ENCODE assay signal across 20 mouse cellular contexts in genomic region chr9:43807565-43807964, GRCm38 (mm10).
DNase-seq lines count a peak whose midpoint lies in the region; ATAC-seq and TF ChIP-seq lines count a peak whose summit lies in the region.
"Had no signal": no experiment of that assay in that cellular context is flagged by ENCODE, and none has a peak within 500 bp of the region (broad histone marks: within the 10 kb centered on the region; RNA-seq: fewer than 3 reads in every experiment).

No protein-coding gene starts in this region.

- no peak overlapping the region for H3K4me3 ChIP-seq in forebrain, embryonic 12.5 days (replicated peaks)
- no peak overlapping the region for H3K4me3 ChIP-seq in forebrain, postnatal 0 days (ENCODE audit: low read depth, low read length)
- H3K4me3 ChIP-seq in limb, embryonic 12.5 days (replicated peaks): no peak overlapping the region
- H3K4me3 ChIP-seq in limb, embryonic 10.5 days: no peak overlapping the region
- no peak overlapping the region for H3K4me3 ChIP-seq in embryonic facial prominence, embryonic 14.5 days (ENCODE audit: low read depth, low read length)
- H3K4me3 ChIP-seq: hindbrain, embryonic 15.5 days; layer of hippocampus, adult 2 months; lung, embryonic 15.5 days; neural tube, embryonic 12.5 days had no signal

- H3K36me3 ChIP-seq in forebrain, embryonic 12.5 days (replicated peaks): peaks cover 25% of the 10 kb centered on the region
- peaks cover 18% of the 10 kb centered on the region for H3K36me3 ChIP-seq in forebrain, postnatal 0 days (ENCODE audit: insufficient read depth)
- 0 out of 2 replicates have a peak, but pooled peaks cover 8% of the 10 kb centered on the region for H3K36me3 ChIP-seq in limb, embryonic 12.5 days
- peaks cover 11% of the 10 kb centered on the region for H3K36me3 ChIP-seq in limb, embryonic 10.5 days
- H3K36me3 ChIP-seq in embryonic facial prominence, embryonic 14.5 days (ENCODE audit: control insufficient read depth, insufficient read depth, low read length): peaks cover 15% of the 10 kb centered on the region; the same call in 1 of the 2 replicates
- H3K36me3 ChIP-seq: lung, embryonic 15.5 days had no signal

- H3K4me2 ChIP-seq in forebrain, embryonic 12.5 days: no peak overlapping the region
- no peak overlapping the region for H3K4me2 ChIP-seq in forebrain, postnatal 0 days (ENCODE audit: low read depth)
- H3K4me2 ChIP-seq in limb, embryonic 12.5 days: no peak overlapping the region
- H3K4me2 ChIP-seq in embryonic facial prominence, embryonic 14.5 days (ENCODE audit: low read depth, low read length): no peak overlapping the region
- H3K4me2 ChIP-seq: hindbrain, embryonic 15.5 days; lung, embryonic 15.5 days; neural tube, embryonic 12.5 days had no signal

- H3K9ac ChIP-seq in forebrain, embryonic 12.5 days: no peak overlapping the region
- H3K9ac ChIP-seq in forebrain, postnatal 0 days: no peak overlapping the region
- H3K9ac ChIP-seq in limb, embryonic 12.5 days (replicated peaks): no peak overlapping the region
- H3K9ac ChIP-seq in embryonic facial prominence, embryonic 14.5 days (ENCODE audit: low read depth, low read length): no peak overlapping the region
- H3K9ac ChIP-seq: hindbrain, embryonic 15.5 days; liver, embryonic 14.5 days; lung, embryonic 15.5 days; neural tube, embryonic 12.5 days had no signal

- H3K4me1 ChIP-seq in forebrain, embryonic 12.5 days: peaks cover 17% of the 10 kb centered on the region
- no peaks in the 10 kb centered on the region for H3K4me1 ChIP-seq in forebrain, postnatal 0 days (ENCODE audit: insufficient read depth)
- peaks cover 10% of the 10 kb centered on the region for H3K4me1 ChIP-seq in limb, embryonic 12.5 days (replicated peaks)
- H3K4me1 ChIP-seq in limb, embryonic 10.5 days: peaks cover 18% of the 10 kb centered on the region
- H3K4me1 ChIP-seq in embryonic facial prominence, embryonic 14.5 days (ENCODE audit: control insufficient read depth, insufficient read depth, low read length): peaks cover 4% of the 10 kb centered on the region

- peak overlapping the region; percentile 50; the same call in 1 of the 2 replicates for H3K27ac ChIP-seq in forebrain, embryonic 12.5 days
- H3K27ac ChIP-seq in forebrain, postnatal 0 days (ENCODE audit: low read depth, low read length): no peak overlapping the region
- H3K27ac ChIP-seq in limb, embryonic 12.5 days: no peak overlapping the region
- H3K27ac ChIP-seq in limb, embryonic 10.5 days: no peak overlapping the region
- no peak overlapping the region; the same call in 1 of the 2 replicates for H3K27ac ChIP-seq in embryonic facial prominence, embryonic 14.5 days (replicated peaks; ENCODE audit: low read depth, low read length)
- H3K27ac ChIP-seq: layer of hippocampus, adult 2 months; liver, embryonic 14.5 days; lung, embryonic 15.5 days; neural tube, embryonic 12.5 days had no signal

- no peaks in the 10 kb centered on the region for H3K9me3 ChIP-seq in forebrain, embryonic 12.5 days
- no peaks in the 10 kb centered on the region for H3K9me3 ChIP-seq in forebrain, postnatal 0 days (ENCODE audit: low read length)
- H3K9me3 ChIP-seq in limb, embryonic 12.5 days: no peaks in the 10 kb centered on the region
- H3K9me3 ChIP-seq in limb, embryonic 10.5 days (replicated peaks): no peaks in the 10 kb centered on the region
- no peaks in the 10 kb centered on the region for H3K9me3 ChIP-seq in embryonic facial prominence, embryonic 14.5 days (ENCODE audit: control insufficient read depth, low read length)
- H3K9me3 ChIP-seq: hindbrain, embryonic 15.5 days; lung, embryonic 15.5 days; neural tube, embryonic 12.5 days had no signal

- ATAC-seq in forebrain, embryonic 12.5 days (ENCODE audit: low FRiP score): no peak
- no peak for ATAC-seq in forebrain, postnatal 0 days
- ATAC-seq in limb, embryonic 12.5 days (ENCODE audit: insufficient number of reproducible peaks, insufficient read depth, low FRiP score, low TSS enrichment, low read depth): peak; percentile 49; the same call in 1 of the 2 replicates
- ATAC-seq in embryonic facial prominence, embryonic 14.5 days (ENCODE audit: low read depth): peak; percentile 70
- ATAC-seq: CD4-positive, CD25-positive, alpha-beta regulatory T cell, adult 4 months; intestine, postnatal 0 days; Patski had no signal

- WGBS in forebrain, embryonic 12.5 days: 16% methylated on average over 6 of the region's 6 CpGs
- WGBS in forebrain, postnatal 0 days: 28% methylated on average over 6 of the region's 6 CpGs
- WGBS in limb, embryonic 12.5 days: 25% methylated on average over 6 of the region's 6 CpGs
- WGBS in limb, embryonic 10.5 days: 25% methylated on average over 6 of the region's 6 CpGs
- 14% methylated on average over 5 of the region's 6 CpGs for WGBS in embryonic facial prominence, embryonic 14.5 days

- H3K27me3 ChIP-seq in forebrain, embryonic 12.5 days: peaks cover 12% of the 10 kb centered on the region; the same call in 1 of the 2 replicates
- H3K27me3 ChIP-seq in forebrain, postnatal 0 days (ENCODE audit: insufficient read depth, low read length): no peaks in the 10 kb centered on the region
- no peaks in the 10 kb centered on the region for H3K27me3 ChIP-seq in limb, embryonic 12.5 days
- 0 out of 2 replicates have a peak, but pooled peaks cover 4% of the 10 kb centered on the region for H3K27me3 ChIP-seq in limb, embryonic 10.5 days (ENCODE audit: low read depth, poor library complexity, severe bottlenecking)
- no peaks in the 10 kb centered on the region for H3K27me3 ChIP-seq in embryonic facial prominence, embryonic 14.5 days (replicated peaks; ENCODE audit: control insufficient read depth, insufficient read depth, low read length)
- H3K27me3 ChIP-seq: hindbrain, embryonic 15.5 days; lung, embryonic 15.5 days; neural tube, embryonic 12.5 days; Patski had no signal

- no peak for TF ChIP-seq CTCF in forebrain, postnatal 0 days (IDR thresholded peaks at IDR 0.05; ENCODE audit: low read depth)

- DNase-seq in forebrain, postnatal 0 days: no peak
- no peak for DNase-seq in limb, embryonic 10.5 days (ENCODE audit: low spot score)
- DNase-seq in embryonic facial prominence, embryonic 14.5 days (ENCODE audit: low spot score): peak; percentile 68
- DNase-seq in mesoderm, embryonic 11.5 days (ENCODE audit: low read depth, low spot score): peak; percentile 36
- no peak for DNase-seq in lung, postnatal 14 days
- DNase-seq: adrenal gland, postnatal 10 days; cerebellum, adult 9-11 months; gastrocnemius, postnatal 36 days; kidney, postnatal 14 days; thymus, postnatal 14 days had no signal

Comparison
In these comparisons a context has a peak if more than half of its experiments do, and no peak if none do; other contexts are left out.
1. ATAC-seq: peak in limb, embryonic 12.5 days (single experiment) and embryonic facial prominence, embryonic 14.5 days (single experiment); none in forebrain, embryonic 12.5 days (single experiment) and forebrain, postnatal 0 days (single experiment).
2. DNase-seq: peak in embryonic facial prominence, embryonic 14.5 days (single experiment) and mesoderm, embryonic 11.5 days (single experiment); none in forebrain, postnatal 0 days (single experiment), limb, embryonic 10.5 days (single experiment) and lung, postnatal 14 days (single experiment).